Mouse (Mus musculus) erythroid progenitor cell, adult 5-6 weeks (primary cell): Measurements from ENCODE around the gene Rara. TPM values are rescaled to one million over a fixed set of nuclear protein-coding genes. Genes with fewer than 3 reads are reported as not detected.

ENCODE experiments used
- ATAC-seq: replicated peaks from 2 replicates; pipeline ENCODE4 v1.8.0; 2016; ENCODE audit warnings: moderate number of reproducible peaks, mild to moderate bottlenecking, moderate TSS enrichment, inconsistent platforms; ENCODE audit not compliant: poor library complexity, low FRiP score, severe bottlenecking
- total RNA-seq, 2 experiments: library from RNA; stranded (forward) in 1 of 2; stranded (reverse) in 1 of 2; fragments of 150-400 nt in 1 of 2; fragments of 186-747, 209-891 nt in 1 of 2; gene quantifications; 2 replicates each; pipeline versions ENCODE4 v1.2.3 to v1.2.4; 2015 to 2017; ENCODE audit warnings: low replicate concordance in 2 of 2

Gene Rara
- total RNA-seq, 2 experiments from 2014 or later: 1.4 to 18.4 TPM

DNA sequence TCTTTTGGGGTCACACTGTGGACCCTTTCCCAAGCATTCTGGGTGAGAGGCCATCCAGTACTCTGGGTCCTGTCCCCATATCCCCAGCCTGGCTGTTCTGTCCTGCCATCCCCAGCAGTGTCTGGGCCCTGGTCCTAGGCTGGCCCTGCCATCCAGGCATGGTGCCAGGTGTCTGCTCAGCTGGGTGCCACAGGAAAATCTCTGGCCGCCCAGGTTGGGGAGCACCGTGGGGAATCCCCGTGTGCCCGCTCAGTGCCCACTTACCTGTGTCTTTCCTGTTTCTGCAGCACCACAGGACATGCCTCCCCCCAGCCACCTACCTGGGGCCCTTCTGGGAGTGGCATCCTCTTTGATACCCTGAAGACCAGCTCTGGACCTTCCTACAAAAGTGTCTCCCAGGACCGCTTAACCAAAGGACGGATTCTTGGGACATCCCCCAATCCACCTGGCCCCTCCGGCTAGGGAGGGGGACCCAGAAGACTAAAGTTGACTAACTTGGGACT, 22.4 kb downstream of the Rara start:
- no peak for ATAC-seq

DNA sequence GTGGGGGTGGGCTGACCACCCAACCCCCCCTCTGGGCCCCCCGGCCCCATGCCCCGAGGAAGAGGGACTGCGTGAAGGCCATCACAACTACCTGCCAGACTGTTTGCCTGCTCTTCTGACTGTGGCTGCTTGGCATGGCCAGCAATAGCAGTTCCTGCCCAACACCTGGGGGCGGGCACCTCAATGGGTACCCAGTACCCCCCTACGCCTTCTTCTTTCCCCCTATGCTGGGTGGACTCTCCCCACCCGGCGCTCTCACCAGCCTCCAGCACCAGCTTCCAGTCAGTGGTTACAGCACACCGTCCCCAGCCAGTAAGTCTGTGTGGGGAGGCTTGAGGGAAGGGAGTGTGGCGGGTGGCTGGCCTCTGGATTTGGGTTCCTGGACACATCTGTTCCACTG, 22.9 kb downstream of the Rara start:
- no peak for ATAC-seq

DNA sequence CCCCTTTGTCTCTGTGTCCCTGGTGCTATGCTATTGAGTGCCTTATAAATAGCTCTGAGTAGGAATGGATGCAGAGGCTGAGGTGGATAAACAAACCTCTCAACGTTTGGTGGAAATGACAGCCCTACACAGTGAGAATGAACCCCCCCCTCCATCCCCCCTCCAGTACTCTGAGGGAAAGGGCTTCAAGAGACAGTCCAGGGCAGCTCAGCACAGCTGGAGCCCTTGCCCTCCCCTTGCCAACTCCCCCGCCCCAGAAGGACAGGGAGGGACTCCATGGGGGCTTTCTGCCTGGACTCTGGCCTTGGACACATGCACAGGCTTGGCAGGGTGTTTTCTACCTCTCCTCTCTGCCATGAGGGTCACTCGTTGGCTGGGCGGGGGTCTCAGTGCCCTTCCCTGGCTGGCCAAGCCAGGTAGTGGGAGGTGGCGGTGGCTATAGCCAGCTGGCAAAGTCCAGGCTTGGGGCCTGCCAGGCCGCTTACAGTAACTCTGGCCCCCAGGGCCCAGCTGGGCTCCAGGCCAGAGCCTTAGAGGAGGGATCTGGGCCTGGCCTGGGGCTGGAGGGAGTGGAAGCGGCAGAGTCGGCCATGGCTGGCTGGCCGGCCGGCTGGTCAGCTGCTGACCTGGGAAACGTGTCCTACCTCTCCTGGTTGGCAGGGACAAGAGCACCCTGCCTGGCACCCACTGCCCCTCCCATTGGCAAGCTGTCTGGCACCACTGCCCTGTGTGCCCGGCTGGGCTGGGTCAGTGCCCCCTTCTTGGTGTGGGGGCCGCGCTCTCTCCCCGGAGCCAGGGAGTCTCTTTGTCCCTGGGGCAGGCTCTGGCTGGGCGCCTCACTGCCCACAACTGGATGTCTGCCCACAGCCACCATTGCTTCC, 23.6 kb downstream of the Rara start:
- ATAC-seq: no peak

DNA sequence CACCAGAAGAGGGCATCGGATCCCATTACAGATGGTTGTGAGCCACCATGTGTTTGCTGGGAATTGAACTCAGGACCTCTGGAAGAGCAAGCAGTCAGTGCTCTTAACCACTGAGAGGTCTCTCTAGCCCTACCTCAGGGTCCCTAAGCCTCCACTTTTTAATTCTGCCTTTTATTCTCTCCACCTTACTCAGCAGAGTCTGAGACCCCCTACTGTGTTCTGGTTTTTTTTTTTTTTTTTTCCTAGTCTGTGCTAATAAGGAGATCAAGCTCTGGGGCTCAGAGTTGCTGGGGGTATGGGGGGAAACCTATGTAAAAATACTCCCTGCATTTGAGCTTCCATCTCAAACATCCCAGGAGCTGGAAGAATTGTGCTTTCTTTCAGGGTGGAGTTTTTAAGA, 24.5 kb downstream of the Rara start:
- ATAC-seq: no peak

DNA sequence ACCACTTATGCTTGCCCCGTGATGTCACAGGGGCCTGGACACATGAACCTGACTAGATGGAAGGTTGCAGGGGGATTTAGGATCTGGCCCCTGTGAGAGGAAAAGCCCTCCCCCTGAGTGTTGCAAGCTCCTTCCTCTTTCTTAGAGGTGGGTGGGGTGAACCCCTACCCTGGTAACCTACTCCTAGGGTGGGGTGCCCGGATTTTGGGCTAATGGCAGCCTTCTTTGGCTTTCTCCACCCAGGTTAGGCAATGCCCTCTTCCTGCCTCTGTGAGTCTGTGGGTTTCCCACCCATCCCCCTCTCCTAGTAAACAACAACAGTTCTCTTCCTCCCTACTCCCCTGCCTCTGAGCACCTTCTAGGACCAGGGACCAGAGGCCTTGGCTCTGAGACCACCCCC, 25.1 kb downstream of the Rara start:
- ATAC-seq: no peak

DNA sequence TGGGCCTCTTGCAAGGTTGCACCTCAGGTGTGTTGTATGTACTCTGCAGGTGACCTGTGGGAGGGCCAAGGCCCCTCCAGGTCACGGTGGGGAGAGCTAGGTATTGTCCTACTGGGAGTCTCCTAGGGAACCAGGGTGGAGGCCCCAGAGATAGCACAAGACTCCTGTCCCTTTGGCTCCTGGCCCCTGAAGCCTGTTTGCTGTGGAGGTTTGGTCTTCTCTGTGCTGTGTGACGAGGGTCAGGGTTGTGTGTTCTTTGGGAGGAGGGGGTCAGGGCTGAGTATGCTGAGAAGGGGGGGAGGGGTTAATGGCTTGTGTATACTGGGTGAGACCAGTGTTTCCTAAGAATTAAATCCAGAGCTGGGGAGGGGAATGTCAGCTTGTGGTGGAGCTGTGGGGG, 25.7 kb downstream of the Rara start:
- ATAC-seq: no peak

DNA sequence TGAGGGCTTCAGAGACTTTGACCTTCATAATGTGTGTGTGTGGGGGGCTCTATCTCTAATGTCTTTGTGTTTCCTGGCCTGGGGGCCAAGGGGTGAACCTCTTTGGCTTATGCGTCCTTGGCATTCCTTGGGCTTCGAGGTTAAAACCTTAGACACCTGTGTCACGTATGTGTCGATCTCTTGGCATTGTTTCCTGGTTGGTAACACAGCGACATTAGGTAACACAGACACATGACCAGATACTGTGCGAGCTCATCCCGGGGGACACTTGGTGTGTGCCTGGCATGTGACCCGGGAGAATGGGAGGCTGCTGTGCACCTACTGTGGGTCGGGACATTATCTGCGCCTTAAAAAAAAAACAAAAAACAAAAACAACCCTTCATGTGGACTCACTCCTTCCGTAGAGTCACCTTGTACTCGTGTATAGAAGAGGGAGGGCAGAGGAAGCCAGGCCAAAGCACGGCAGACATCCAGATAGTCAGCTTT, 26.3 kb downstream of the Rara start:
- no peak for ATAC-seq

DNA sequence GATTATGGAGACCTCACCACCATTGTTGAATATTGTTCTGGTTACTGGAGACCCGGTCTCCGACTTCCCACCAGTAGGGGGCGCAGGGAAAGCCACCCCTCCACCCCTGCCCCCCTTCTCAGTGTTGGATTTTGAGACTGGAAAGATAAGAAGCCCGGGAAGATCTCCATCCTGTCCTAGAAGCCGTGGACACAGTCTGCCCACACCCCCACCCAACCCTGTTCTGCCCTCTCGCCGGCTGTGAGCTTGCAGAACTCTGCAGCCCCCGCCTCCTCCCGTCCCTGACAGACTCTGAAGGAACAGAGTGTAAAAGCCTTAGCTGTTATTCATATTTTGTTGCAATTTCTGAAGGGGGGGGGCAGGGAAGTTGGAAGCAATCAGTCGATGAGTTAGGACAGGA, 26.8 kb downstream of the Rara start:
- no peak for ATAC-seq

DNA sequence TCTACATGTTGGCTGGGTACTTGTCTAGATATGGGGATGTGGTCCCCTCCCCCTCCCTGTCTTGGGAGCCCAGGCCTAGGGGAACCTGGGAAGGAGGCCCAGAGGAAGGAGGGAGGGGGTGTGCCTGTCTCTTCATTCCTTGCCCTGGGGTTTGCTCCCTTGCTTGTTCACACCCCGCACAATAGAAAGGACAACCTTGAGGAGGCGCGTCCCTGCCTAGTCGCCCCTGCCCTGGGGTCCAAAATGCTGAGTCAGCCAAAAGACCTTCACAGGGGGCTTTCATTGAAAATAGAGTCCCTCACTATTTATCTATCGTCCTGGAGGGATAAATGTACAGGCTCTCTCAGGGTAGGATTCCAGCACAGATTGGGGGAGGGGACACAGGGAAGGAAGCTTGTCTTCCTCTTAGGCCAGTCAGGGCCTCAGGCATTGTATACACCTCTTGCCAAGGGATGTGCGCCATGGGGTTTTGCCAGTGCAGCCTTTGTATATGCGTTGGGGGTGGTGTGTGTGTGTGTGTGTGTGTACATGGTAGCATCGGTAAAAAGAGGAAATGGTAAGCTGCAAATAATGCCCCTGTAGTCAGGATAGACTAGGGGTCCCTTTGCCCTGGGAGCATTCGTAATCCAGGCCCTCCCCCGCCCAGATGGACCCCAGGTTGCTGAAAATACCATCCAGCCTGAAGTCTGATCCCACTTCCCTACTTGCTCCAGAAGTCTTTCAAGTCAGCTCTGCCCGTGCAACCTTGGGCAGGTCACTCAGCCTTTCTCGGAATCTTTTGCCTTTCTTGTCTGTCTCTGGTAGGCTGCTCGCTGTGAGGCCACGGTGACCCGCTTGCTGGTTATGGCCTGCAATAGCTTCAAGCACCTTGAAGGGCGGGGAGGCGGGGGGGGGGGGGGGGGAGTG, 27.4 kb downstream of the Rara start:
- ATAC-seq: no peak

DNA sequence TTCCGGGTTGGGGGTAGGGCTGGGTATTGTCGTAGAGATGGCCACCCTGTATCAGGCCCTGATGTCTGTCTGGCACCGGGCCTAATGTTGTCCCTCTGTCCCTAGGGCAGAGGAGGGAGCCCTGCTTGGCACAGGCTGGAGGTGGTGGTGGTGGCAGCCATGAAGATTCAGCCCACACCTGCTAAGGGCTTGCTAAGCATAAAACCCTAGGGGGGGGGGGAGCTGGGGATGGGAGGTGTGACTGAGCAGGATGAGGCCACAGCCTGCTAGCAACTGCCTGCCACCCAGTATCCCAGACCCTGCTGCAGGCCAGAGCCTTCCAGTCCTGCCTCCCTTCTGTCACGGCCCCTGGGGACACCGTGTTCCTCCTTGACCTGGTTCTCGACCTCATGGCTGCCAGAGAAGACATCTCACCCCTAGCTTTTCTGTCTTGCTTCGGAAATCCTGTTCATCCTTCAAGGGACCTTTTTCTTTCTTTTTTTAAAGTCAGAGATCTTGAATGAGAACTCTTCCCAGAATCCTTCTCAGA, 28.2 kb downstream of the Rara start:
- no peak for ATAC-seq

DNA sequence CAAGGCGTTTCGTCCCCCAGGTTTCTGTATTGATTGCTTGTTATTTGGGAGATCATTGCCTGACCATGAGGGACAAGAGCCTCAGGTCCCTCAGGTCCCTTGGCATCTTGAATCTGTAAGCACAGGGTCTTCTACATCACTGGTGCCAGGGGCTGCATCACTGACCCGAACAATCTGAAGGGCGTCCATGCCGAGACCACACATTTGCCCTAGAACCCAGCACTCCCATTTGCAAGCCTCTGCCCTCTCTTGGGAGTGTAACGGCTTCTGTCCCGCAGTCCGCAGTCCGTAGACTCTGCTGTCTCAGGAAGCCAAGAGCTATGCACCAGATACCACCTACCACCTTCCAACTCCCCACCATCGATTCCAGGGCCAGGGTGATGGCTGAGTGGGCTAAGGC, 28.7 kb downstream of the Rara start:
- ATAC-seq: no peak

DNA sequence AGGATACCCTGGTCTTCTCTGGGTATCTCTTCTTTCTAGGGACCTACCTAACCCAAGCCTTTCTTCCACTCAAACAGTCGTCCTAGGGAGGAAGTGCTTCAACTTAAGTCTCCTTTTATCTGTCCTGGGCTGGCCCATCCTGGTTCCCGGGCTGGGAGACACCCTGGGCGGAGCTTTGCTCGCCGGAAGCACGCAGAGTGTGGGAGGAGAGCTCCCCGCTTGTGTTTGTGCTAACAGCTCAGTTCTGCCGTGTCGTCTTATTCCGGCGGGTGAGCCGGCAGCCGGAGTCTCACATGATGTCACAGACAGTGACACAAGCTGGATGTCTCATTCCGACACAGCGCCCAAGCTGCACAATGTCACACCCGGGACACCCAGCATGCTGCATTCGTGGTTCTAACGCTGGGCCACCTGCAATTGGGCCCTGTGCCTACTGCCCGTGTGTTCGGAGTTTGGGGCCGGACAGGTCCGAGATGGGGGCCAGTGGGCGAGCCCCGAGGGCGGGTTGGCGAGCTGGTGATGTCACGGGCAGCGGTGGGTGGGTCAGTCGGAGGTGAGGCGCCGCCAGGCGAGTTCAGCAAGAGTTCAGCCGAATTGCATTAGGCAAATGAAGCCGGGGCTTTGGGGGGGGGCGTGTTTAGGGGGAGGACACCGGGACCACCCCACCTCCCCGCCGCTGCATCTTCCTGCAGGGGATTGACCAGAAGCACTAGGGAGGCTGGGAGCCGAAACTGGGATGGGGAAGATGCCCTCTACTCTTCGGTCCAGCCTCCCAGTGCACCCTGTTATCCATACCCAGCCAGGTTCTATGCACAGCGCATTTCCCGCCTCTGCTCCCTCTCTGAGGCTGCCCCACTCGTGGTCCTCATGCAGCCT, 32.1 kb downstream of the Rara start:
- ATAC-seq: peak; percentile 87

DNA sequence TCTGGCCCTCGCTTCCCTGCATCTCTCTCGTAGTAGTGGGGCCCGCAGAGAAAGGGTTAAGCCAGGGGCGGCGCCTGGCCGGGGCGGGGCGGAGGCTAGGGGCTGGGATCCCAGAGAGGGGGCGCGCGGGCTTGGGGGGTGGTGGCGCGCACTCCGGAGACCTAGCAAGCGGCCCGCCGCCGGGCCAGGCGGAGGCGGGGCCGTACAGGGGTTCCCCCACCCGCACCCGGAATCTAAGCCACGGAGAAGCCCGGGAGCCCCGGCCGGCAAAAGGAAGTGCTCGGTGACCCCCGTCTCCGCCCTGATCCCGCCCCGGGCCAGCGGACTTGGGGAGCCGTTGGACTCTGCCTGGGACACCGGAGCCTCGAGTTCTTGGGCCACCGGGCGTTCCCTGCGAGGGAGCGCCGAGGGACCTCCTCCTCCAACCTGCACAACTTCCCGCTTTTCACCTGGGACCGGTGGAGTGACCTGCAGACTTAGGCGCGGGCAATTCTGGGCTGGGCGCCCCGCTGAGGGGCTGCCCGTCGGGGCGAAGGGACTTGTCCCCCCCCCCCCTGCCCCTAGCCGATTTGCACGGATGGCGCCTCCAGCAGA, 32.8 kb downstream of the Rara start:
- no peak for ATAC-seq

DNA sequence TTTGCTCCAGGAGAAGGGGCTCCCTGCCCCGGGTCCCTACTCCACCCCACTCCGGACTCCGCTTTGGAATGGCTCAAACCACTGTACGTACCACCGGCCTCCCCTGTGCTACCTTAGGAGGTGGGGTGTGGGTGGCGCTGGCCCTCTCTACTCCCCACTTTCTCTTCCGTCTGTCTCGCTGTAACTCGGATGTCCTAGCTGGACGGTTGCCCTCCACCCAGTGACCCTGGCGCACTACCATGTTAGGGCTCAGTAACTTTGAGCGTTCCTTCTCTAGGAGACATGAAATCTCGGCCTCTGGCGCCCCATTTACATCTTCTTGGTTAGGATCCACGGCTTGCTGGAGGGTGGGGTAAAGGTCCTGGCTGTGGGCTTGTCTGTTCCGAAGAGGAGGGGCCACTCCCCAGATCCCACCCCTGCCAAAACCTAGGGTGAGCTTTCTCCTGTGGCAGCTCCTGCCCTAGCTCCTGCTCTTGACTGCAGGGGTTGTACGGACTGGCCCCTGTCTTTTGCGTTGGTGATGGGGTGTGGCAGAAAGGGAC, 33.5 kb downstream of the Rara start:
- no peak for ATAC-seq

DNA sequence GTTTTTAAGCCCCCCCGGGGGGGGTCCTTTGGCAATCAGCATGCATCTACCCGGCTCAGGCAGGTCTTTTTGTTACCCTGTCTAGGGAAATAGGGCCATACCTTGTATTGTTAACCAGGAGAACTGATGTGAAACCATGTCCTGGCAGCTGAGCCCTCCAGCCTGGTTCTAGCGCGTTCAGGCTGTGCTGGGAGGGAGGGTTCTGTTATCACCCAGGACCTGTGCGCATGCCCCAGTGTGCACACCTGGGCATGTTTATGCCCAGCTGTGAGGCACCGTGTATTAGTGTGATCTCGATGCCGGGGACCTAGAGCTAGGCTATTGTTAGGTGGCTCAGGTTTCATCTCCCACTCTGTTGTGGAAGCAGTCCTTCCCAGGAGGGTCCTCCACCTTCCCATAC, 34.1 kb downstream of the Rara start:
- ATAC-seq: no peak

DNA sequence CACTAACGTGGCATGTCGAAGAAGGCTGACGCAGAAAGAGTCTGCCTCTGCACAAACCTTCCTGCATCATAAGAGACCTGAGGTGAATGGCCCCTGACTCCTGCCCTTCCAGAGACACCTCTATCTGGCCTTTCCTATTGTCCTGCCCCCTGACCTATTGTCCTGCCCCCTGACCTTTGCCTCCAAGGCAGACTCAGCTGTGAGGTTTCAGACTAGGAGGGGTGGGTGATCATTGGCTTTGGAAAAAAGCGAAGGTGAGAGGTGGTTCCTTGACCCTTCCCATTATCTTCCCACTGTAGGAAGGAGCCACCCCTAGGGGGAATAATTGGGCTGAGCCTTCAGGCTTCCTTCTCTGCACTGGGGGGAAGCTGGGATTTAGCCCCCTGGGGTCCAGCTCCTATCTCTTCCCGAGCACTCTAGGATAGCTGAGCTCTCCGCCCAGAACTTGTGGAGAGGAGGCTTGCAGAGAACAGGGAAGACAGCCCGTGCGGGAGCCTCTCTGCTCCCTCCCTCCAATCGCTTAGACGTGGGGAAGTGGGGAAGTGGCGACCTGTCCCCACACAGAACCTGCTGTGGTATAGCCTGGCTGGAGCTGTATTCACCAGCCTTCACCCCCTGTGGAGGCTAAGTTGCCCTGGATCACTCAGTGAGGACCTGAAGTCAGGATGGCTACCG, 34.9 kb downstream of the Rara start:
- no peak for ATAC-seq

DNA sequence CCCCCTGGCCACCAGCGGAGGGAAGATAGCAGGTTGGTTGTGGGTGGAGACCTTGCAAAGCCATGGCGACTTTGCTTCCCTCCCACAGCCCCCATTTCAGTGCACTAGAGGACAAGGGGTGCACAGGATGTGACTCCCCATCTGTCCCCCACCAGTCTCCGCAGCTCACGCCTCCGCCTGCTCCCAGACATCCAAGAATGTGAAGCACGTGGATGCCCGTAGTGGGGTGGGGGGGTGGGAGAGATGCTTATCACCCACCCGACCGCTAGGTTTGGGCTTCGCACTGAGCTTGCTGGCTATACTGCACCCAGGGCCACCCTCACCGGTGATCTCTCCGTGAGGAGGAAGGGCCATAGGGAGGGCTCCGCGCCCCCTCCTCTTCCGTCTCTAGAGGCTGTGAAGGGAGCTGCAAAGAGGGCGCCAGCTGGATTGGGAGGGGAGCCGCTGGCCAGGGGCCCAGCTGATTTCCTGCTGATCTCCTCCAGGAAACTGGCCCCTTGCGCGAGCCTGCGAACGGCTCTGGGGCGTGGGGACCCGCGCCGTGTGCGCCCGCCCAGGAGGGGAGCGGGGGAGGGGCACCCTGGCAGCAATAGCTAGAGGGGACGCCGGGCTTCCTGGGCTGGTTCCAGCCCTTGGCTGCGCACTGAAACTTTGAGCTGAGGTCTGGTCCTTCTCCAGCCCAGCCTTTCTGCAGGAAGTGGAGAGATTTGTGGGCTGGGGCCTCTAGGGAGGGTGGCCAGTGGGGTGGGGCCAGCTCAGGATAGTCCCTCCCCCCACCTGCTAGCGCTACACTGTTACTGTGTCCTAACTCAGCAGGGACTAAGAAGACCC, 35.8 kb downstream of the Rara start:
- ATAC-seq: no peak
